Mouse (Mus musculus) neural tube, embryonic 11.5 days (tissue): ENCODE data around the gene Ablim1. TPM values are rescaled to one million over a fixed set of nuclear protein-coding genes. Genes with fewer than 3 reads are reported as not detected.

Source experiments
- ATAC-seq: fragments of 200-750 bp; cut with Nextera tagmentation; 2 replicates; pipeline ENCODE4 v1.8.0; 2017; ENCODE audit warnings: moderate number of reproducible peaks, mild to moderate bottlenecking, moderate TSS enrichment, moderate library complexity; ENCODE audit not compliant: insufficient read depth, low FRiP score, low TSS enrichment
- DNase-seq: peaks from one replicate; pipeline ENCODE4 v3.0.0-alpha.2; 2015; ENCODE audit warnings: low spot score
- H3K27ac ChIP-seq: fragments of 300-500 bp; sonication (generic); 2 replicates; pipeline ENCODE4 v1.5.1; 2014; ENCODE audit warnings: low read depth, mild to moderate bottlenecking, low read length
- H3K27me3 ChIP-seq: fragments of 300-500 bp; sonication (generic); 2 replicates; pipeline ENCODE4 v1.6.1; 2014; ENCODE audit warnings: mild to moderate bottlenecking, low read length, mixed read lengths; ENCODE audit not compliant: control insufficient read depth, insufficient read depth
- H3K36me3 ChIP-seq: fragments of 300-500 bp; sonication (generic); 2 replicates; pipeline ENCODE4 v1.6.1; 2014; ENCODE audit warnings: mild to moderate bottlenecking, low read length, moderate library complexity, mixed read lengths; ENCODE audit not compliant: control insufficient read depth, insufficient read depth
- H3K4me1 ChIP-seq: fragments of 300-500 bp; sonication (generic); 2 replicates; pipeline ENCODE4 v1.6.1; 2014; ENCODE audit warnings: low read length, mixed read lengths; ENCODE audit not compliant: control insufficient read depth, insufficient read depth
- H3K4me2 ChIP-seq: fragments of 300-500 bp; sonication (generic); 2 replicates; pipeline ENCODE4 v1.6.1; 2014; ENCODE audit warnings: low read depth, mild to moderate bottlenecking, moderate library complexity
- H3K4me3 ChIP-seq: fragments of 300-500 bp; sonication (generic); 2 replicates; pipeline ENCODE4 v1.5.1; 2014; ENCODE audit warnings: low read depth, low read length
- H3K9ac ChIP-seq: fragments of 300-500 bp; sonication (generic); 2 replicates; pipeline ENCODE4 v1.6.1; 2014; ENCODE audit warnings: mild to moderate bottlenecking, low read length
- H3K9me3 ChIP-seq: fragments of 300-500 bp; sonication (generic); 2 replicates; pipeline ENCODE4 v1.6.1; 2016; ENCODE audit warnings: low read length; ENCODE audit not compliant: control insufficient read depth
- WGBS: fragments of 180-500 bp; shearing (Covaris S2); extraction: QIAGEN DNeasy Blood & Tissue Kit; methylation state at CpG from one replicate; pipeline ENCODE4 v1.1.7; 2014; 5-methylcytosine and 5-hydroxymethylcytosine counted together
- polyA plus RNA-seq: library from polyadenylated mRNA; unstranded; fragments of >200 nt; fragmentation: Nextera tagmentation; extraction: Ambion mirVana; gene quantifications from 2 replicates; pipeline ENCODE4 v1.2.1, GENCODE M21; 2014

Gene Ablim1
- polyA plus RNA-seq, 1 experiment from 2014 or later = 24.5 TPM

DNA sequence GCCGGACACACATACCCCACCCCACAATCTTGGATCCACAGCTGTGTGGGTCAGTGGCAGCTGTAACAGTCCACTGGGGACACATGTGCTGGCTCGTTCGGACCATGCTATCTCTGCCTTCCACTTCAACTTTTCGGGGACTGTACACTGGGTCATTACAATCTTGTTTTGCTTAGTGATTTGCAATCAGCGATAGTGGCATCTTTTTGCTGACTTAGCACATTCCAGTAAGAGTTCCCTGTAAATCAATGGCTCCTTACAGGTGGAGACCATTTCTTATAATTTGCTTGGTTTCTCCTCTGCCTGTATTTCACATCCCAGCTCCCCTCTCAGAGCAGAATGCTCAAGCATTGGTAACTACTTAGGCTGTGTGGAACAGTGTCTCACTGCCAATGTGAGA, 140.7 kb downstream of the Ablim1 start:
- 85% methylated on average over 5 of the region's 5 CpGs for WGBS

DNA sequence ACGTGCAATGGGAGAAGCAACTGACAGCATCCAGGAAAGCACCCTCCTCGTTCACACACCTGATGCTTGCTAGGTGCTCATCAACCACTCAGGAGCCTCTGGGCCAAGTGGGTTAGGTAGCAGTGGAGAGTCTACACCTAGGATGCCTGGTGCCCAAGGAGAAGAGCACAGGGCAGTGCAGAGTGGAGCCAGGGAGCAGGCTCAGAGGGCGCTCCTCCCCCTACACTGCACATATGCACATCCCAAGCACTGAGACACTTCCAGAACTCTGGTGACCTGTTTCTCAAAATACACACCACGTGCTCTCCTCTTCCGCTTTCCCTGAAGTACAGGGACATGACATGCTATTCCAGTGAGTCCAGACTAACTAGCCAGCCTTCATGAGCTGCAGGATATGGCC, 142.4 kb downstream of the Ablim1 start:
- Histone ChIP-seq H3K4me3 (no peak overlapping the region), H3K27ac (no peak overlapping the region), H3K9me3 (no peaks in the 10 kb centered on the region), H3K36me3 (no peaks in the 10 kb centered on the region), H3K27me3 (no peaks in the 10 kb centered on the region), H3K4me2 (no peak overlapping the region), H3K4me1 (no peaks in the 10 kb centered on the region), H3K9ac (no peak overlapping the region)
- DNase-seq (no peak), ATAC-seq (no peak)
- WGBS = 93% methylated on average over 5 of the region's 5 CpGs

More for the DNA sequence above, 140.7 kb downstream of the Ablim1 start:
- Histone ChIP-seq H3K4me1 (no peaks in the 10 kb centered on the region), H3K4me3 (no peak overlapping the region), H3K27ac (no peak overlapping the region), H3K36me3 (no peaks in the 10 kb centered on the region), H3K4me2 (no peak overlapping the region), H3K9me3 (no peaks in the 10 kb centered on the region), H3K27me3 (no peaks in the 10 kb centered on the region), H3K9ac (no peak overlapping the region)
- ATAC-seq (no peak), DNase-seq (no peak)

DNA sequence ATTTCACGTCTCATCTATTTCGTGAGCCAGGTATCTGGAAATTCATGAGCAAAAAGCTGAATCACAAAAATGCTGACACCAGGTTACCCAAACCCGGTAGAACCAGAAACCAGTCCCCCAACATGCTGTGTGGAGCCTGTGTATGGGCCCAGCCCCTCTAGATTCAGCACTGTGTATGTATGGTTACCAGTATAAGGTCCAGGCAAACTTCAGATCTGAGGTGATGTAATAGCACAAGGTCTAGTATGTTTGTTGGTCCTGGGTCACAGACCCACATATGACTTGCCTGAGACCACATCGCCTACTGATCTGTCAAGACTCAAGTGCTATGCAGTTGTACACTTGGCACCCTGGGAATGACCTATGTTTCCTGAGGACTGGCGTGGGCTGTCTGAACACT, 143.8 kb downstream of the Ablim1 start:
- 85% methylated on average over 5 of the region's 5 CpGs for WGBS

GRCm38 (mm10) chr19:57169485-57169884, 145.2 kb downstream of the Ablim1 start:
- Histone ChIP-seq H3K4me3 (no peak overlapping the region), H3K27me3 (no peaks in the 10 kb centered on the region), H3K4me1 (no peaks in the 10 kb centered on the region), H3K27ac (no peak overlapping the region), H3K9ac (no peak overlapping the region), H3K9me3 (no peaks in the 10 kb centered on the region), H3K36me3 (no peaks in the 10 kb centered on the region), H3K4me2 (no peak overlapping the region)
- 90% methylated on average over 2 of the region's 2 CpGs for WGBS
- no peak for DNase-seq
- ATAC-seq = no peak

More for the DNA sequence above, 143.8 kb downstream of the Ablim1 start:
- H3K4me1 ChIP-seq = no peaks in the 10 kb centered on the region
- no peak overlapping the region for H3K4me2 ChIP-seq
- ATAC-seq (no peak), DNase-seq (no peak)
- no peak overlapping the region for H3K27ac ChIP-seq
- no peak overlapping the region for H3K9ac ChIP-seq
- no peaks in the 10 kb centered on the region for H3K36me3 ChIP-seq
- no peaks in the 10 kb centered on the region for H3K27me3 ChIP-seq
- H3K9me3 ChIP-seq = no peaks in the 10 kb centered on the region
- H3K4me3 ChIP-seq = no peak overlapping the region

- Histone ChIP-seq H3K9me3 (no peaks in the 10 kb centered on the region), H3K4me2 (no peak overlapping the region), H3K27me3 (no peaks in the 10 kb centered on the region), H3K9ac (no peak overlapping the region), H3K4me1 (no peaks in the 10 kb centered on the region), H3K36me3 (no peaks in the 10 kb centered on the region), H3K27ac (no peak overlapping the region), H3K4me3 (no peak overlapping the region)
- WGBS = 83% methylated on average over 5 of the region's 5 CpGs
- no peak for ATAC-seq
- DNase-seq = no peak
Observed at GRCm38 (mm10) chr19:57167721-57168120, 147.0 kb downstream of the Ablim1 start.

- DNase-seq (no peak), ATAC-seq (no peak)
- Histone ChIP-seq H3K27me3 (no peaks in the 10 kb centered on the region), H3K27ac (no peak overlapping the region), H3K9me3 (no peaks in the 10 kb centered on the region), H3K4me1 (no peaks in the 10 kb centered on the region), H3K36me3 (no peaks in the 10 kb centered on the region), H3K4me2 (no peak overlapping the region), H3K9ac (no peak overlapping the region), H3K4me3 (no peak overlapping the region)
- WGBS = 87% methylated on average over 2 of the region's 2 CpGs
Observed at GRCm38 (mm10) chr19:57164882-57165281, 149.8 kb downstream of the Ablim1 start.

- Histone ChIP-seq H3K4me2 (no peak overlapping the region), H3K4me3 (no peak overlapping the region), H3K36me3 (no peaks in the 10 kb centered on the region), H3K27me3 (no peaks in the 10 kb centered on the region), H3K27ac (no peak overlapping the region), H3K9me3 (no peaks in the 10 kb centered on the region), H3K4me1 (no peaks in the 10 kb centered on the region), H3K9ac (no peak overlapping the region)
- WGBS = 89% methylated on average over 13 of the region's 13 CpGs
- no peak for ATAC-seq
- no peak for DNase-seq
Observed at GRCm38 (mm10) chr19:57163315-57163714, 151.4 kb downstream of the Ablim1 start.

DNA sequence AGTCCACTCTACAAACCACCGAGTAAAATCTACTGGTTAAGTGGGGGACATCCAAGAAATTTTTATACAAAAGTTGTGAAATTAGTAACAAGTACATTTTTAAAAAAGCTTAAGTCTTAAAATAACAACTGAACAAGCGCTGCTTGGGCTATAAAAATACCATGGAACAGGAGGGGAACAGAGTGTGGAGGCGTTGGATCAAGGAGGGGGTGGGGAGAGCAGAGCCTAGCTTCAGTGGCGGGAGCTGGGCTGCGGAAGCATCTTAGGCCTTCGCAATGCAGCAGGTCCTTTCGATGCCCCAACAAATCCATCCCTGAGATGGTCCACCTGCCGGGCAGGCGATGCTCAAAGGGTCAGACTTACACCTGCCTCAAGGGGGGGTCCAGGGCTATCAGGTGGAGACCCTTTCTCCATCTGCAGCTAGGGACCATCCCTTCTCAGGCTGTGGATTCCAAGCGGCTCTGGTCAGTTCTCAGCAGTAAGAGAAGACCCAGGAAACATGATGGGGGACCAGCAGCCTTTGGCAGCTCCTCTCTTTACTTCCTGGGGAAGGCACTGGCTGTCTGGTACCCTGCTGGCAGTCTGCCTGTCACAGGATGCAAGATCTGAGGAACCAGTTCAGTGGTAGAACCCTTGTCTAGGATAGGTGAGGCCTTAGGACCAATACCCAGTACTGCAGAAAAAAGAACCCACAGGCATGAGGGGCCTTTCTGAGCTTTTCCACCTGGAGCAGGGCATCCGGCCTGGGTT, 152.6 kb downstream of the Ablim1 start:
- no peaks in the 10 kb centered on the region for H3K36me3 ChIP-seq
- no peak for ATAC-seq
- no peak for DNase-seq
- H3K4me1 ChIP-seq = no peaks in the 10 kb centered on the region
- H3K9ac ChIP-seq = no peak overlapping the region
- H3K27me3 ChIP-seq = no peaks in the 10 kb centered on the region
- no peak overlapping the region for H3K27ac ChIP-seq
- no peaks in the 10 kb centered on the region for H3K9me3 ChIP-seq
- H3K4me3 ChIP-seq = no peak overlapping the region
- no peak overlapping the region for H3K4me2 ChIP-seq
- 77% methylated on average over 11 of the region's 11 CpGs for WGBS

DNA sequence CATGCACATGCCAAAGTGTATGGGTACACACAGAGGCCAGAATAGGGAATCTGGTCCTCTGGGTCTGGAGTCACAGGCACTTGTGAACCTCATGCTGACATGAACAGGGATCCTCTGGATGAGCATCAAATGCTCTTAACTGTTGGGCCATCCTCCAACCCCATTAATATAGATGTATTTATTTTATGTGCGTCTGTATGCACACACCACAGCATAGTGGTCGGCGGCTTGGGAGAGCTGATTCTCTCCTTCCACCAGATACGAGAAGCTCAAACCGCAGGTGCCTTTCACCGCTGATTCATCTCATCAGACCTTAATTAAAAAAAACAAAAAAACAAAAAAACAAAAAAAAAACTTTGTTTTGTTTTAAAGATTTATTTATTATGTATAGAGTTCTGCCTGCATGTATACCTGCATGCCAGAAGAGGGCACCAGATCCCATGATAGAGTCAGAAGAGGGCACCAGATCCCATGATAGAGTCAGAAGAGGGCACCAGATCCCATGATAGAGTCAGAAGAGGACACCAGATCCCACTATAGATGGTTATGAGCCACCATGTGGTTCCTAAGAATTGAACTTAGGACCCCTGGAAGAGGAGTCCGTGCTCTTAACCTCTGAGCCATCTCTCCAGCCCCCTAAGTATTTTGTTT, 153.6 kb downstream of the Ablim1 start:
- Histone ChIP-seq H3K4me2 (no peak overlapping the region), H3K4me1 (no peaks in the 10 kb centered on the region), H3K36me3 (no peaks in the 10 kb centered on the region), H3K27ac (no peak overlapping the region), H3K27me3 (no peaks in the 10 kb centered on the region), H3K9ac (no peak overlapping the region), H3K4me3 (no peak overlapping the region), H3K9me3 (no peaks in the 10 kb centered on the region)
- no peak for DNase-seq
- WGBS = 69% methylated on average over 7 of the region's 7 CpGs
- no peak for ATAC-seq
